Mouse (Mus musculus): ENCODE data around the gene Nifk. TPM values are rescaled to one million over a fixed set of nuclear protein-coding genes. Genes with fewer than 3 reads are reported as not detected.

Nifk gene
- polyA plus RNA-seq, 1 experiment from 2014 or later: 74.6 TPM

DNA sequence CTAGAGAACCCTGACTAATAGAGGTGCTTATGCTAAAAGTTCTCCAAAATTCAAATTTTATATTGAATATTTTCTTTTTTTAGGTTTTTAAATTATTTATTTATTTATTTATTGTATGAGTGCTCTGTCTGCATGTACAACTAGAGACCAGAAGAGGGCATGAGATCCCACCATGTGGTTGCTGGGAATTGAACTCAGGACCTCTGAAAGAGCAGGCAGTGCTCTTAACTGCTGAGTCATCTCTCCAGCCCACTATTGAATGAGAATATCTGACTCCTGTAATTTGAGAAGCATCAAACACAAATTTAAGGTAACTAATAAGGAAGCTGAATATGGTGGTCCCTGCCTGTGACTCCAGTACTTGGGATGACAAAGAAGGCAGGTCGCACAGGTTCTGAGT, 46.3 kb downstream of the Nifk start:
- WGBS: 95% methylated on average over 1 of the region's 1 CpGs
- Histone ChIP-seq H3K36me3 (ENCODE audit: control insufficient read depth, insufficient read depth, low read length) (no peaks in the 10 kb centered on the region), H3K4me3 (replicated peaks; ENCODE audit: low read length) (no peak overlapping the region), H3K9ac (ENCODE audit: low read length) (no peak overlapping the region), H3K27me3 (ENCODE audit: control insufficient read depth, insufficient read depth, low read length) (no peaks in the 10 kb centered on the region), H3K9me3 (replicated peaks; ENCODE audit: control insufficient read depth, low read length) (no peaks in the 10 kb centered on the region), H3K4me1 (ENCODE audit: control insufficient read depth, insufficient read depth, low read length) (no peaks in the 10 kb centered on the region), H3K27ac (ENCODE audit: low read length) (no peak overlapping the region), H3K4me2 (ENCODE audit: low read depth, low read length) (no peak overlapping the region)
- no peak for ATAC-seq (ENCODE audit: insufficient read depth, low FRiP score)

DNA sequence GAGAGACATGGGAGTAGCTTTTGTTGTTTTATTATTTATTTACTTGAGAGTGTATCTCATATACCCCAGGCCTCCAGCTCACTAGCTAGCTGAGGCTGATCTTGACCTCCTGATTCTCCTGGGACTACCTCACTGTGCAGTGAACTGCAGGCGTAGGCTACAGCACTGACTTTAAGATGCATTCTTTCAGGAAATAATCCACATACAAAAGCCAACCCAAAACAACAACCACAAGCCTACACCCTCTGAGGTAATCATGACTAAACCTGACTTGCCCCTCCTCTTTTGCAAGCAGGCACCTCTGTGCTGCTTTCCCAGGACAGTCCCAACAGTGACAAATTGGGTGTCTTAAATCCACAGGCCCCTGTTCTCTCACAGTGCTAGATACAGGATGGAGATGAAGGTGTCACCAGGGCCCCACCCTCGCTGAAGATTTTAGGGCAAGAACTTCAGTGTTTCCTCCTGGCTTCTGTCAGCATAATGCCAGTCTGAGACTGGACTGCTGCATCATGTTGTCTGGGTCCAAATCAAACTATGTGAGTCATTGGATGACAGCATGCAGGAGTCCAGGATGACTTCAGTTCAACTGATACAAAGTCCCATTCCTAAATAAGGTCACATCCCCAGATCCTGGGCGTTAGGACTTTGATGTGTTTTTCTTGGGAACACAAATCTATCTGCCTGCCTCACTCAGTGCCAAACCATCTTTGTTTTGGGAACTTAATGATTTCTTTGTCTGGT, 47.3 kb downstream of the Nifk start:
- 60% methylated on average over 3 of the region's 3 CpGs for WGBS
- no peak for ATAC-seq (ENCODE audit: insufficient read depth, low FRiP score)
- Histone ChIP-seq H3K4me3 (replicated peaks; ENCODE audit: low read length) (no peak overlapping the region), H3K27me3 (ENCODE audit: control insufficient read depth, insufficient read depth, low read length) (no peaks in the 10 kb centered on the region), H3K36me3 (ENCODE audit: control insufficient read depth, insufficient read depth, low read length) (no peaks in the 10 kb centered on the region), H3K27ac (ENCODE audit: low read length) (no peak overlapping the region), H3K4me1 (ENCODE audit: control insufficient read depth, insufficient read depth, low read length) (no peaks in the 10 kb centered on the region), H3K9me3 (replicated peaks; ENCODE audit: control insufficient read depth, low read length) (no peaks in the 10 kb centered on the region), H3K9ac (ENCODE audit: low read length) (no peak overlapping the region), H3K4me2 (ENCODE audit: low read depth, low read length) (no peak overlapping the region)

DNA sequence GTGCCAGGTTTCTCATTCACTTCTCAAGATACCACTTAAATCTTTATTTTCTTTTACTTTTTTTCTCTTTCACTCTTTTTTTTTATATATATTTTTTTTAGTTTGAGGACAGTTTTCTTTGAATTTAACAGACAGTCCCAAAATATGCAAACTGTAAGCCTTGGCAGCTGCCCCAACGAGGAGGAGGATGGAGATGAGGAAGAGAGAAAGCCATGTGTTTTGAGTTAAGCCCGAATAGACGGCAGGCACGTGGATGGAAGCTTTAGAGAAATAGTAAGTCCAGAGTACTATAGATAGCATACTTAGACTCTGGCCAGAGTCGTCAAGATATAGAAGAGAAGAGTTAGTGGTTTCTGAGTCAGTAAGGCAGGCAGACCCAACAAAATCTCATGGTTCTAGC, 56.1 kb downstream of the Nifk start:
- Histone ChIP-seq H3K27me3 (ENCODE audit: control insufficient read depth, insufficient read depth, low read length) (no peaks in the 10 kb centered on the region), H3K9ac (ENCODE audit: low read length) (no peak overlapping the region), H3K4me1 (ENCODE audit: control insufficient read depth, insufficient read depth, low read length) (no peaks in the 10 kb centered on the region), H3K4me3 (replicated peaks; ENCODE audit: low read length) (no peak overlapping the region), H3K4me2 (ENCODE audit: low read depth, low read length) (no peak overlapping the region), H3K36me3 (ENCODE audit: control insufficient read depth, insufficient read depth, low read length) (no peaks in the 10 kb centered on the region), H3K9me3 (replicated peaks; ENCODE audit: control insufficient read depth, low read length) (no peaks in the 10 kb centered on the region), H3K27ac (ENCODE audit: low read length) (no peak overlapping the region)
- no peak for ATAC-seq (ENCODE audit: insufficient read depth, low FRiP score)
- 78% methylated on average over 5 of the region's 5 CpGs for WGBS

DNA sequence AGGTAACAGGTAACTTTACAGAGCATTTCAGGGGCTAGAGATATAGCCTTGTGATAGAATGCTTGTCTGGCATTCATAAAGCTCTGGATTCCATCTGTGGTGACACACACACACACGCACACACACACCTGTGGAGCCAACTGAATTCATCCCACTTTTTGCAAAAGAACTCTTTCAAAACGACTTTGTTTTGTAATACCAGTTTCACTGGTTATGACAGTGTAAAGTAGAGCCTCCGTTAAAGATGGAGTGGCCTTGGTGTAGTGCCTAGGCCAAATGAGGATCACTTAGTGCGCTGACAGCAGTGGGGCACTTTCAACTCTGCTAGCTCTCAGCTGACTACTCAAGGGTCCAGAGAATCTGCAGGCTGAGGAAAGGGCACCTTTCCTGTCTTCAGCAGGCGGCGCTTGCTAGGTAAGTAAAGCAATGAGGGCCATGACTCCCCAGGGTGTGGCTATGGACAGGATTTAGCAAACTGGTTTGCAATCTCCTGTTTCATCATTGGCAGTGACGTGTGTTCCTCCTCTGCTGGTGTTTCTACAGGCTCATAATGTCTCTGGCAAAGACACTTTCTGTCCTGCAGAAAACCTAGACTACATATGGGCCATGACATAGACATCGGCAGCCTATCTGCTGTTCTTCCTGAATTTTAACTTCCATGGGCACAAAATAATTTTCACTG, 58.6 kb downstream of the Nifk start:
- WGBS: 72% methylated on average over 8 of the region's 8 CpGs
- H3K9ac ChIP-seq (ENCODE audit: low read length): no peak overlapping the region
- no peak for ATAC-seq (ENCODE audit: insufficient read depth, low FRiP score)

More for the DNA sequence above, 58.6 kb downstream of the Nifk start:
- Histone ChIP-seq H3K27me3 (ENCODE audit: control insufficient read depth, insufficient read depth, low read length) (no peaks in the 10 kb centered on the region), H3K27ac (ENCODE audit: low read length) (no peak overlapping the region), H3K4me1 (ENCODE audit: control insufficient read depth, insufficient read depth, low read length) (no peaks in the 10 kb centered on the region), H3K9me3 (replicated peaks; ENCODE audit: control insufficient read depth, low read length) (no peaks in the 10 kb centered on the region), H3K36me3 (ENCODE audit: control insufficient read depth, insufficient read depth, low read length) (no peaks in the 10 kb centered on the region), H3K4me2 (ENCODE audit: low read depth, low read length) (no peak overlapping the region), H3K4me3 (replicated peaks; ENCODE audit: low read length) (no peak overlapping the region)

Other genes with a start within 250 kb of the Nifk start
- gene Gm29106, start 145.3 kb upstream of the Nifk start, polyA plus RNA-seq (2015; fragmentation: Nextera tagmentation; extraction: Ambion mirVana): 0.06 TPM in 1 of 2 replicates, not detected in the other
- 225 and 232 TPM in 2 replicates for gene Tsn, start 10.1 kb upstream of the Nifk start, polyA plus RNA-seq (2015; fragmentation: Nextera tagmentation; extraction: Ambion mirVana)
- 34.7 and 39.3 TPM in 2 replicates for gene Clasp1, start 67.2 kb downstream of the Nifk start, polyA plus RNA-seq (2015; fragmentation: Nextera tagmentation; extraction: Ambion mirVana)

Data from stomach, embryonic 16.5 days (tissue).